Mouse (Mus musculus): ENCODE data around the gene Nexn. TPM values are rescaled to one million over a fixed set of nuclear protein-coding genes. Genes with fewer than 3 reads are reported as not detected.

Gene Nexn
- total RNA-seq, 2 experiments from 2014 or later: not detected

- ATAC-seq (replicated peaks; ENCODE audit: low FRiP score, poor library complexity, severe bottlenecking): no peak
Measured at GRCm38 (mm10) chr3:152243304-152243703, 22.8 kb downstream of the Nexn start.

DNA sequence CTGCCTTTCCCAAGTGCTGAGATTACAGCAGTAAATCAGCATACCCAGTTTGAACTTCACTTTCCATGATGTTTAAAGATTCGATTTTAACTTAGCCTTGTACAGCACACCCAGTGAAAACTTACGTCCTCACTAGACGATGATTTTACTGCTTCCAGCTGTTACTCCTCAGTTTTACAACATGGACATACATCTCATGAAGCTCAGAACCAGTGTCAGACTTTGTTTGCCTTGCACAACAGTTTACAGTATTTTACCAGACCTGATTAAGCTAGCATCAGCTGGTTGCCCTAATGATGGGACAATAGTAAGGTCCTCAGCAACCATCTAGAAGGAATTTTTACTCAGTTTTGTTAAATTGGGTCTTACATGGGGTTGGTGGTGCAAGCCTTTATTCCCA, 25.1 kb downstream of the Nexn start:
- no peak for ATAC-seq (replicated peaks; ENCODE audit: low FRiP score, poor library complexity, severe bottlenecking)

DNA sequence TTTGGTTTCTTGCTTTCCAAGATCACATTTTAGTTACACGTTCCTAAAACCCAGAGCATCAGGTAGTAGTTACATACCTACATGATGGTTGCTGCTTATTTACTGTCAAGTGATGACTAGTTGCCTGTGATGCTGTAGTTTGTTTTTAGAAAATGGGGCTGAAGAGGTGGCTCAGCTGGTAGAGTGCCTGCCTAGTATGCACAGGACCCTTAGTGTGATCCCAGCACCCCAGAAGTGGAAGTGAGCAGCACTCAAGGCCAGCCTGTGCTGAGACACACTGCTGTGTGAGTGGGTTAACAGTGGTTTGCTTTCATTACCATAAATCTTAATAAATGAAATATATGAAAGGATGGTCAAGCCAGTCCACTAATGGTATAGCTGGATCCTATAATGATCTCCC, 26.6 kb downstream of the Nexn start:
- no peak for ATAC-seq (replicated peaks; ENCODE audit: low FRiP score, poor library complexity, severe bottlenecking)

- ATAC-seq (replicated peaks; ENCODE audit: low FRiP score, poor library complexity, severe bottlenecking): peak; percentile 94
Measured at GRCm38 (mm10) chr3:152238836-152239235, 27.3 kb downstream of the Nexn start.

GRCm38 (mm10) chr3:152235805-152236204, 30.3 kb downstream of the Nexn start:
- ATAC-seq (replicated peaks; ENCODE audit: low FRiP score, poor library complexity, severe bottlenecking): no peak

- no peak for ATAC-seq (replicated peaks; ENCODE audit: low FRiP score, poor library complexity, severe bottlenecking)
Measured at GRCm38 (mm10) chr3:152235238-152235637, 30.9 kb downstream of the Nexn start.

- peak; percentile 37 for ATAC-seq (replicated peaks; ENCODE audit: low FRiP score, poor library complexity, severe bottlenecking)
Measured at GRCm38 (mm10) chr3:152231333-152232100, 34.6 kb downstream of the Nexn start.

DNA sequence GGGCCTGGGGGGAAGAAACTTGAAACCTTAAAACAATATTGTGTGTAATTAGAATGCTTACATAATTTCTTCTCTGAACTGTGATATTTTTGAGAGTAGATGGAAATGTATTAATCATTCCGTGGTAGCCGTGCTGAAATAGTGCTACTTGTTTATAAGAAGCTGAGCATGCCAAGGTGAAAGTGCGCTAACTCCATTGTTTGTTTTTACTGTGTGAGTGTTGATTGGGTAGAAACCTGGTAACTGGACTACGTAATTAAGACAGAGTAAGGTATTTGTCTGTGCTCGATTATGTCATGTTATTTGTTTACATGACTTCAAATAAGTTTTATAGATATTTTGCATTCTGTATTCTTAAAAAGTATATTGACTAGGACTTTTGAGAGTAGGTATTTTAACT, 36.9 kb downstream of the Nexn start:
- no peak for ATAC-seq (replicated peaks; ENCODE audit: low FRiP score, poor library complexity, severe bottlenecking)

DNA sequence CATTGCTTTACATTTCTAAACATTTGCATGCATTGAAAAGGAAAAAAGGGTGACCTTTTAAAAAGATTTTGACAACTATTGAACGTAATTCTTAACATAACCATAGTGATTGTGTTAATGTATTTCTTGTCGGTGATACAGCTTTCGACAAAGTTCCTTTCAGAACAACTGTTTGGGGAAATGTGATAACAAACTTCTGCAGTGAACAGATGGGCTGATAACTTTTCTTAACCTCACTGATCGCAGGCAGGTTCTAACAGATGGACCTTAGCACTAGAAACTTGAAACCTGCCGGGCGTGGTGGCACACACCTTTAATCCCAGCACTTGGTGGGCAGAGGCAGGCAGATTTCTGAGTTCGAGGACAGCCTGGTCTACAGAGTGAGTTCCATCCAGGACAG, 37.3 kb downstream of the Nexn start:
- no peak for ATAC-seq (replicated peaks; ENCODE audit: low FRiP score, poor library complexity, severe bottlenecking)

GRCm38 (mm10) chr3:152225906-152226305, 40.2 kb downstream of the Nexn start:
- ATAC-seq (replicated peaks; ENCODE audit: low FRiP score, poor library complexity, severe bottlenecking): no peak

DNA sequence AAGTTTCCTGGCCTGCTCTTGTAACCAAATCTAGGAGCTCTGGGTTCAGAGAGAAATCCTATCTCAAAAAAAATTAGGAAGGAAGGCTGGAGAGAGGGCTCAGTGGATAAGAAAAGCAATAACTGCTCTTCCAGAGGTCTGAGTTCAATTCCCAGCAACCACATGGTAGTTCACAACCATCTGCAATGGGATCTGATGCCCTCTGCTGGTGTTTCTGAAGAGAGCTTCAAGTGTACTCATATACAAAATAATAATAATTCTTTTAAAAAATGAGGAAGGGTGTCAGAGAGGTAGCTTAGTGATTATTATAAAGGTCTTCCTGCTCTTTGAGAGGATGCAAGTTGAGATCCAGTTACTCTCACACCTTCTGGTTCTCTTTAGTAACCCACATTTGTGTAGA, 41.2 kb downstream of the Nexn start:
- ATAC-seq (replicated peaks; ENCODE audit: low FRiP score, poor library complexity, severe bottlenecking): no peak

DNA sequence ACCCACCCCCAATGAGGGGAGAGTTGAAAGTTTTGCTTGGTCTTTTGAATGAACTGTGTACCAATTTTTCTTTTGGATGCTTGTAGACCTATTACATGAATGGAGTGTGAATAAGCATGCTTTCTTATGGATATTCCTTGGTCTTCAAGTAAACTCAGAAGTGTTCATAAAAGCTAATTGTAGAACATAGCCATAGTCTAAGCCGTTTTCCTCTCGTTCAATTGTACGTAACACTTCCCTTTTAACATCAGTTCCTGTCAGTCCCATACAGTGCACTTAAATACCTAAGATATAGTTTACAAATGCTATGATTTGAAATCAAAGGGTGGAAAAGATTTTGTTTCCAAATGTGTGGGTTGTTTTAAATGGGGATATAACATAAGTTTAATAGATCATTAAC, 52.7 kb downstream of the Nexn start:
- no peak for ATAC-seq (replicated peaks; ENCODE audit: low FRiP score, poor library complexity, severe bottlenecking)

- no peak for ATAC-seq (replicated peaks; ENCODE audit: low FRiP score, poor library complexity, severe bottlenecking)
Measured at GRCm38 (mm10) chr3:152211731-152212279, 54.3 kb downstream of the Nexn start.

- ATAC-seq (replicated peaks; ENCODE audit: low FRiP score, poor library complexity, severe bottlenecking): peak; percentile 43
Measured at GRCm38 (mm10) chr3:152210728-152211391, 55.3 kb downstream of the Nexn start.

DNA sequence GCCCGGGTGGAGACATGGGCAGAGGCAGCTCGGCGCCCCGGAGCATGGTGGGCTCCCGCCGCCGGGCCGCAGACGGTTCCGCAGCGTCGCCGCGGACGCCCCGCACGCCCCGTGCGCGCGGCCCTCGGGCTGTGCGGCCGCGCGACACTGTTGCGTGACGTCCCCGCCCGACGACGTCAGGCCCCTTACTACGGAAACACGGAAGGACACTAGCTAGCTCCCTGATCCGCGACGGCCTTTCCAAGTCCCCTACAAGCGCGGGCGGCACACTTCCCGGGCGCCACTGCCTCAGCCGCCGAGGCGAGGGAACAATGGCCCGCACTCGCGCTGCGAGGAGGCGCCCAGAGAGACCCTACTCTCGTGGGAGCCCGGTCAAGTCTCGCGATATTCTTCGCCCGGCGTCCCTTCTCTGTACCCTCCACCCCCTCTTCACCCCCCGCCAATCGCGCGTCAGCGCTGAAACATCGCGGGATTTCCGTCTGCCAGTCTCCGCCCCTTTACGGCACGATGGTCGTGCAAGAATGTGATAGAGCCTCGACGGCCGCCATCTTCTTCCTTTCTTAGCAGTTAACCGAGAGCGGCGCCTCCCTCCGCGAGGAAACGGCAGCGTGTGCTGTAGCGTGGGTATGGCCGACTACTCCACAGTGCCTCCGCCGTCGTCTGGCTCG, 56.0 kb downstream of the Nexn start, which contains the start of the genes Dnajb4 and Fubp1:
Gene Dnajb4, minus strand, starts transcription at position 336 of the 668 bp plus-strand sequence.
Gene Fubp1, plus strand, starts transcription at position 456 of the 668 bp plus-strand sequence.
- ATAC-seq (replicated peaks; ENCODE audit: low FRiP score, poor library complexity, severe bottlenecking): peak; percentile 89

DNA sequence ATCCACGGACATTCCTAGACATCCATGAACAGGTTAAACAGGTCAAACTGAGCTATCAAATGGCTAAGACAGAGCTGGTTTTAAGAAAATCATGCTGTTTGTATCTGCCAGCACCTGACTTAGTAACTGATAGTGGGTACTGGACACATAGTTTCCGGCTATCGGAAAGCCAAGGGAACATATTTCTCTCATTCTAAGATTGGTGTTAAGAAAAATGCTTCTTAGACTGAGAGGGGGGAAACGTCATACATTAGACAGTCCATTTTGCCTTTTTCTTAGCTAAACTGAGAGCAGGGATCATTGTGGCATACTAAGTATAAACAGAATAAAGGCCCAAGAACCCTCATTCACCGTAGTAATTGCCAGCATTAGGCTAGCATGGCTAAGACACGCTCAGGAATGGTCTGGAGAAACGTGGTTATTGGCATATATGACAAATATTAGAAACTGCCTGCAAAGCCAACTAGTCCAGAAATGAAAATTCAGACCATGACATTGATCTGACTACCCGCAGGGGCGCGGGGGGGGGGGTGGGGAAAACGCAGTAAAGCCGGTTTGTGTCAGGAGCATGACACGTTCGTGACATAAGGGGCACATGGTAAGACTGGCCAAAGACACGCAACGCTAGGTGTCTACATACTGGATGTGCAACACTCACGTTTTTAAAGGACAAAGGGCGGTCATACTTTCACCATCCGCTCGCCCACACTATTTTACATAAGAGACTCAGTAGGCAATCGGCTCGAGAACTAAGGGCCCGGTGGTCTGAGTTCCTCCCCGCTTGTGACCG, 56.8 kb downstream of the Nexn start:
- no peak for ATAC-seq (replicated peaks; ENCODE audit: low FRiP score, poor library complexity, severe bottlenecking)

DNA sequence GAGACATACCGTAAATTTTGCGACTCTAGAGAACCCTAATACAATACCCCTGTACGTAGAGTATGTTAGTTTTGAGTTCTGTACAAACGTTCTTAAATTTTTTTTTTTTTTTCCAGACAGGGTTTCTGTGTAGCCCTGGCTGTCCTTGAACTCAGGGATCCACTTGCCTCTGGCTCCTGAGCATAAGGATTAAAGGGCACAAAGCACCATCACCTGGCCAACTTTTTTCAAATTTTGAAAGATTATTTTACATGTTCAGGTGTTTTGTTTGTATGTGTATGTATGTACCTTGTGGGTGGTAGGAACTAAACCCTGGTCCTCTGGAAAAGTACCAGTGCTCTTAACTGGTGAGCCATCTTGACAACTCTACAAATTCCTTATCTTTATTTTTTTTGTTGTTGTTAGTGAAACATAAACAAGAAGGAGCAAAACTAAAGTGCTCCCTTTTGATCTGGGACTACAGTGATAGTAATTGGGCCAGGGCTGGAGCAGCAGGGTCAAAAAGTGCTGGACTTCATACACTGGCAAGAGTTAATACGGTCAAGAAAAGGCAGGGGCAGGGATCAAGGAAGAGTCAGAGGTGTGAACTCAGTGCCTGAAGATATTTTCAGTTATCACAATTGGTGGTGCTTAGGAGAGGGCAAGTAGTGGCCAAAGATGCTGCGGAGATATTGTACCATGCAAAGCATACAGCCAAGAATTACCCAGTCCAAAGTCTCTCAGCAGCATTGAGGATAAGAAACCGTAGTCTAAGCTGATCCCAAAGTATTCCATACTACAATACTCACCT, 57.9 kb downstream of the Nexn start:
- no peak for ATAC-seq (replicated peaks; ENCODE audit: low FRiP score, poor library complexity, severe bottlenecking)

DNA sequence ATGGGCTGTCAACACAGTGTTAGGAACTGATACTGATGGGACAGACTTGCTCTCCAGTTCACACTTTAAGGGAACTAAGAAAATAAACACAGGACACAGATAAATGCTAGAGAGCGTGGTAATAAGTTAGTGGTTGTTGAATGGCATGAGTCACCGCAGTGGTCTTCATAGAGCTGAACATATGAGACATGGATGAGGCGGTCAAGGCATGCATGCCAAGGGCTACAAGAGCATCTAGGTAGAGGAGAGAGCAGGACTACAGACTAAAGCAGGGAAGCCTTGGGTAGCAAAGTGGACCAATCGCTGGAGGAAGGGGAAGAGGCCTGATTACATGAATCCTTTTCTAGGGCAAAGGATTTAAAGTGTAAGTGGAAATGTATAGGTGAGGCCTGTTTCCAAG, 59.0 kb downstream of the Nexn start:
- ATAC-seq (replicated peaks; ENCODE audit: low FRiP score, poor library complexity, severe bottlenecking): no peak

- ATAC-seq (replicated peaks; ENCODE audit: low FRiP score, poor library complexity, severe bottlenecking): no peak
Measured at GRCm38 (mm10) chr3:152204577-152204976, 61.6 kb downstream of the Nexn start.
